Mouse (Mus musculus) lung, adult 10 weeks (tissue): ENCODE data around the gene Nap1l5. TPM values are rescaled to one million over a fixed set of nuclear protein-coding genes. Genes with fewer than 3 reads are reported as not detected.

Experiments used
- polyA plus RNA-seq: library from polyadenylated mRNA; stranded (reverse); fragments of 350-450 nt; fragmentation: Illumina TruSeq; extraction: RNeasy Lipid Tissue Mini Kit (QIAGEN cat#74804); gene quantifications from one replicate; pipeline ENCODE4 v1.2.3, GENCODE M21; 2014; ENCODE audit warnings: low read depth, low replicate concordance; ENCODE audit not compliant: insufficient read depth

The Nap1l5 gene
- polyA plus RNA-seq: 1.0 TPM

GRCm38 (mm10) chr6:58906852-58907261 is at the start of gene Nap1l5:
Gene Nap1l5, minus strand, starts transcription at chr6:58907076.

Other genes with a start within 250 kb of the Nap1l5 start
- 3.9 TPM for gene Herc3, start 75.6 kb downstream of the Nap1l5 start, polyA plus RNA-seq
- 9.8 TPM for gene Fam13a, start 117.5 kb upstream of the Nap1l5 start, polyA plus RNA-seq